Mouse (Mus musculus) G1E (cell line): ENCODE results near the gene Vcan.

Experiments used
- CTCF ChIP-seq: IDR thresholded peaks from 2 replicates; pipeline ENCODE4 v1.5.1; 2012; ENCODE audit warnings: low read depth, low read length, inconsistent platforms, mixed read lengths
- GATA1 ChIP-seq: IDR thresholded peaks from 2 replicates; pipeline ENCODE4 v1.6.1; 2012; ENCODE audit warnings: borderline replicate concordance, low read length, inconsistent platforms, mixed read lengths
- GATA2 ChIP-seq: IDR thresholded peaks from 2 replicates; pipeline ENCODE4 v1.6.1; 2012; ENCODE audit warnings: low read depth, low read length, inconsistent platforms, borderline replicate concordance
- POLR2AphosphoS5 ChIP-seq: IDR thresholded peaks from 2 replicates; pipeline ENCODE4 v1.6.1; 2012; ENCODE audit warnings: low read depth, low read length, inconsistent platforms; ENCODE audit not compliant: insufficient replicate concordance
- TAL1 ChIP-seq: conservative IDR thresholded peaks from 2 replicates; pipeline ENCODE4 v1.6.1; 2012; ENCODE audit warnings: low read depth, low read length, inconsistent platforms, mixed read lengths

- TF ChIP-seq GATA1 (no peak), TAL1 (no peak), CTCF (no peak), GATA2 (no peak), POLR2AphosphoS5 (no peak)
Measured at GRCm38 (mm10) chr13:89780276-89780675, 38.0 kb upstream of the Vcan start.
